Mouse (Mus musculus): ENCODE measurements around the gene Gm17359. TPM values are rescaled to one million over a fixed set of nuclear protein-coding genes. Genes with fewer than 3 reads are reported as not detected.
A peak's percentile ranks its signal among the peaks of the same experiment; 100 is the strongest.
"Not testable (repeated sequence)": the region's sequence is repeated elsewhere in the genome, so short reads cannot be mapped to it uniquely, and the experiment has no call there.

The Gm17359 gene
- total and polyA plus RNA-seq, 2 experiments from 2014 or later, result not detected

- TF ChIP-seq EP300 (IDR thresholded peaks at IDR 0.05; ENCODE audit: low read depth) (no peak), CTCF (IDR thresholded peaks at IDR 0.05; ENCODE audit: low read depth) (no peak)
- no peaks in the 10 kb centered on the region for H3K9me3 ChIP-seq (replicated peaks; ENCODE audit: control insufficient read depth, low read length)
- H3K27ac ChIP-seq (ENCODE audit: low read depth), result no peak overlapping the region
- H3K36me3 ChIP-seq (replicated peaks; ENCODE audit: control insufficient read depth, insufficient read depth, low read length), result no peaks in the 10 kb centered on the region
- no peaks in the 10 kb centered on the region for H3K27me3 ChIP-seq (ENCODE audit: control insufficient read depth, insufficient read depth, low read length)
- 75% methylated on average over 7 of the region's 7 CpGs for WGBS
- no peak overlapping the region for H3K4me2 ChIP-seq (ENCODE audit: low read depth, low read length)
- ATAC-seq (ENCODE audit: insufficient read depth, low read depth), result no peak
- H3K4me1 ChIP-seq (ENCODE audit: control insufficient read depth, insufficient read depth), result no peaks in the 10 kb centered on the region
- no peak overlapping the region for H3K4me3 ChIP-seq (ENCODE audit: low read depth, low read length)
- no peak overlapping the region for H3K9ac ChIP-seq (replicated peaks; ENCODE audit: low read depth, low read length)
- no peak for DNase-seq (ENCODE audit: low spot score)
These were observed 99.7 kb downstream of the Gm17359 start for GRCm38 (mm10) chr3:79436186-79436585.

DNA sequence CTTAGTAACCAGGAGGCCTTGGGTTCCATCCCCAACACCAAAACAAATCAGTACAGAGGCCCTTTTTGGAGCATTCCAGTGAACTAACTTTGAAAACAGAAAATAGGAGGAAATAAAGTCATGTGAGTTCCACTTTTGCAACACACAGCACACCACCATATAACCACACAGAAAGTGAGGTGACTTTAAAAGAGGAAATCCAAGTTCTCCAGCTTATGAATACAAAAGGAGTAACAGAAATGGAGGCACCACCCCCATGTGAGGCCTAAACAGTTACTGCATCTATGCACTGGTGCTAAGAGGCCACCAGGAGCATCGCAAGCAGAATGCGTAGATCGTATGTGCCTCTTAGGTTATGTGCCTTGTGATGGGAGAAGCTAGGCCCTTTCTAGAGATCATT, 101.8 kb downstream of the Gm17359 start:
- H3K36me3 ChIP-seq (replicated peaks; ENCODE audit: control insufficient read depth, insufficient read depth, low read length), result no peaks in the 10 kb centered on the region
- no peak for TF ChIP-seq EP300 (IDR thresholded peaks at IDR 0.05; ENCODE audit: low read depth)
- no peak for TF ChIP-seq CTCF (IDR thresholded peaks at IDR 0.05; ENCODE audit: low read depth)
- no peak overlapping the region for H3K27ac ChIP-seq (ENCODE audit: low read depth)
- DNase-seq (ENCODE audit: low spot score) (no peak), ATAC-seq (ENCODE audit: insufficient read depth, low read depth) (no peak)
- H3K4me1 ChIP-seq (ENCODE audit: control insufficient read depth, insufficient read depth), result no peaks in the 10 kb centered on the region
- no peaks in the 10 kb centered on the region for H3K27me3 ChIP-seq (ENCODE audit: control insufficient read depth, insufficient read depth, low read length)
- no peak overlapping the region for H3K9ac ChIP-seq (replicated peaks; ENCODE audit: low read depth, low read length)
- no peaks in the 10 kb centered on the region for H3K9me3 ChIP-seq (replicated peaks; ENCODE audit: control insufficient read depth, low read length)
- 93% methylated on average over 3 of the region's 3 CpGs for WGBS
- no peak overlapping the region for H3K4me2 ChIP-seq (ENCODE audit: low read depth, low read length)
- no peak overlapping the region for H3K4me3 ChIP-seq (ENCODE audit: low read depth, low read length)

- H3K9ac ChIP-seq (replicated peaks; ENCODE audit: low read depth, low read length), result no peak overlapping the region
- H3K27me3 ChIP-seq (ENCODE audit: control insufficient read depth, insufficient read depth, low read length), result no peaks in the 10 kb centered on the region
- no peak overlapping the region for H3K4me2 ChIP-seq (ENCODE audit: low read depth, low read length)
- H3K36me3 ChIP-seq (replicated peaks; ENCODE audit: control insufficient read depth, insufficient read depth, low read length), result no peaks in the 10 kb centered on the region
- H3K4me1 ChIP-seq (ENCODE audit: control insufficient read depth, insufficient read depth), result no peaks in the 10 kb centered on the region
- 72% methylated on average over 12 of the region's 12 CpGs for WGBS
- no peak overlapping the region for H3K27ac ChIP-seq (ENCODE audit: low read depth)
- TF ChIP-seq EP300 (IDR thresholded peaks at IDR 0.05; ENCODE audit: low read depth), result no peak
- no peak for TF ChIP-seq CTCF (IDR thresholded peaks at IDR 0.05; ENCODE audit: low read depth)
- no peak for DNase-seq (ENCODE audit: low spot score)
- no peaks in the 10 kb centered on the region for H3K9me3 ChIP-seq (replicated peaks; ENCODE audit: control insufficient read depth, low read length)
- no peak overlapping the region for H3K4me3 ChIP-seq (ENCODE audit: low read depth, low read length)
- no peak for ATAC-seq (ENCODE audit: insufficient read depth, low read depth)
These were observed 104.6 kb downstream of the Gm17359 start for GRCm38 (mm10) chr3:79440976-79441491.

- WGBS, result 65% methylated on average over 4 of the region's 4 CpGs
- H3K9ac ChIP-seq (replicated peaks; ENCODE audit: low read depth, low read length), result no peak overlapping the region
- H3K9me3 ChIP-seq (replicated peaks; ENCODE audit: control insufficient read depth, low read length), result no peaks in the 10 kb centered on the region
- no peaks in the 10 kb centered on the region for H3K27me3 ChIP-seq (ENCODE audit: control insufficient read depth, insufficient read depth, low read length)
- DNase-seq (ENCODE audit: low spot score) (no peak), ATAC-seq (ENCODE audit: insufficient read depth, low read depth) (no peak)
- no peak for TF ChIP-seq CTCF (IDR thresholded peaks at IDR 0.05; ENCODE audit: low read depth)
- no peaks in the 10 kb centered on the region for H3K4me1 ChIP-seq (ENCODE audit: control insufficient read depth, insufficient read depth)
- no peaks in the 10 kb centered on the region for H3K36me3 ChIP-seq (replicated peaks; ENCODE audit: control insufficient read depth, insufficient read depth, low read length)
- H3K27ac ChIP-seq (ENCODE audit: low read depth), result no peak overlapping the region
- H3K4me3 ChIP-seq (ENCODE audit: low read depth, low read length), result no peak overlapping the region
- no peak overlapping the region for H3K4me2 ChIP-seq (ENCODE audit: low read depth, low read length)
These were observed 107.4 kb downstream of the Gm17359 start for GRCm38 (mm10) chr3:79443850-79444249.

- Histone ChIP-seq H3K27me3 (ENCODE audit: control insufficient read depth, insufficient read depth, low read length) (no peaks in the 10 kb centered on the region), H3K4me2 (ENCODE audit: low read depth, low read length) (no peak overlapping the region), H3K4me3 (ENCODE audit: low read depth, low read length) (no peak overlapping the region), H3K4me1 (ENCODE audit: control insufficient read depth, insufficient read depth) (no peaks in the 10 kb centered on the region), H3K27ac (ENCODE audit: low read depth) (no peak overlapping the region; the same call in 1 of the 2 replicates), H3K36me3 (replicated peaks; ENCODE audit: control insufficient read depth, insufficient read depth, low read length) (no peaks in the 10 kb centered on the region), H3K9me3 (replicated peaks; ENCODE audit: control insufficient read depth, low read length) (no peaks in the 10 kb centered on the region), H3K9ac (replicated peaks; ENCODE audit: low read depth, low read length) (no peak overlapping the region)
- ATAC-seq (ENCODE audit: insufficient read depth, low read depth) (0 out of 2 replicates have a peak, but pooled peaks have one; percentile 36), DNase-seq (ENCODE audit: low spot score) (no peak)
- WGBS, result 49% methylated on average over 8 of the region's 8 CpGs
- TF ChIP-seq EP300 (IDR thresholded peaks at IDR 0.05; ENCODE audit: low read depth), result no peak
- no peak for TF ChIP-seq CTCF (IDR thresholded peaks at IDR 0.05; ENCODE audit: low read depth)
These were observed 108.6 kb downstream of the Gm17359 start for GRCm38 (mm10) chr3:79445041-79445440.

DNA sequence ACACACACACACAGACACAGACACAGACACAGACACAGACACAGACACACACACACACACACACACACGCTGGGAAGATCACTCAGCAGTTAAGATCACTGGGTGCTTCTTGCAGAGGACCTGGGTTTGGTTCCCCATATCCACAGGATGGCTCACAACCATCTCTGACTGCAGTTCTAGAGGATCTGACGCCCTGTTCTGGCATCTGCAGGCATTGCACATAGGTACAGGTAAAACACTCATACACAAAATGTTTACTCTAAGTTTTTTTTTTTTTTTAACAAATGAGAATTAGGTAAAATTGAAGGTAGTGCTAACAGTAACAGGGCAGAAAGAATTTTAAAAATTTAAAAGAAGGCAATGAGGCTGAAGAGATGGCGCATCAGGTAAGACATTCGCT, 109.7 kb downstream of the Gm17359 start:
- no peaks in the 10 kb centered on the region for H3K4me1 ChIP-seq (ENCODE audit: control insufficient read depth, insufficient read depth)

GRCm38 (mm10) chr3:79446648-79447047, 110.2 kb downstream of the Gm17359 start:
- H3K36me3 ChIP-seq (replicated peaks; ENCODE audit: control insufficient read depth, insufficient read depth, low read length); ATAC-seq (ENCODE audit: insufficient read depth, low read depth); H3K27me3 ChIP-seq (ENCODE audit: control insufficient read depth, insufficient read depth, low read length); H3K27ac ChIP-seq (ENCODE audit: low read depth); H3K4me1 ChIP-seq (ENCODE audit: control insufficient read depth, insufficient read depth); H3K9me3 ChIP-seq (replicated peaks; ENCODE audit: control insufficient read depth, low read length); H3K4me2 ChIP-seq (ENCODE audit: low read depth, low read length); H3K9ac ChIP-seq (replicated peaks; ENCODE audit: low read depth, low read length); DNase-seq (ENCODE audit: low spot score); H3K4me3 ChIP-seq (ENCODE audit: low read depth, low read length): not testable (repeated sequence)
- 75% methylated on average over 3 of the region's 3 CpGs for WGBS

More for the DNA sequence above, 109.7 kb downstream of the Gm17359 start:
- Histone ChIP-seq H3K27ac (ENCODE audit: low read depth) (no peak overlapping the region), H3K27me3 (ENCODE audit: control insufficient read depth, insufficient read depth, low read length) (no peaks in the 10 kb centered on the region), H3K4me2 (ENCODE audit: low read depth, low read length) (no peak overlapping the region), H3K9me3 (replicated peaks; ENCODE audit: control insufficient read depth, low read length) (no peaks in the 10 kb centered on the region), H3K4me3 (ENCODE audit: low read depth, low read length) (no peak overlapping the region), H3K9ac (replicated peaks; ENCODE audit: low read depth, low read length) (no peak overlapping the region), H3K36me3 (replicated peaks; ENCODE audit: control insufficient read depth, insufficient read depth, low read length) (no peaks in the 10 kb centered on the region)
- ATAC-seq (ENCODE audit: insufficient read depth, low read depth) (no peak), DNase-seq (ENCODE audit: low spot score) (no peak)
- TF ChIP-seq CTCF (IDR thresholded peaks at IDR 0.05; ENCODE audit: low read depth) (no peak), EP300 (IDR thresholded peaks at IDR 0.05; ENCODE audit: low read depth) (no peak)
- WGBS, result 85% methylated on average over 4 of the region's 4 CpGs

All from heart, postnatal 0 days (tissue).